Mouse (Mus musculus) kidney, embryonic 15.5 days (tissue): ENCODE measurements around the gene Renbp. TPM values are rescaled to one million over a fixed set of nuclear protein-coding genes. Genes with fewer than 3 reads are reported as not detected.
A peak's percentile ranks its signal among the peaks of the same experiment; 100 is the strongest.

Experiments
- ATAC-seq: fragments of 200-750 bp; cut with Nextera tagmentation; replicated peaks from 2 replicates; pipeline ENCODE4 v1.8.0; 2017; ENCODE audit warnings: moderate TSS enrichment; ENCODE audit not compliant: low FRiP score
- H3K27ac ChIP-seq: fragments of 300-500 bp; sonication (generic); 2 replicates; pipeline ENCODE4 v1.5.1; 2015; ENCODE audit warnings: mild to moderate bottlenecking, inconsistent platforms
- H3K27me3 ChIP-seq: fragments of 300-500 bp; sonication (generic); 2 replicates; pipeline ENCODE4 v1.6.1; 2015; ENCODE audit warnings: inconsistent platforms
- H3K36me3 ChIP-seq: fragments of 300-500 bp; sonication (generic); 2 replicates; pipeline ENCODE4 v1.6.1; 2015; ENCODE audit warnings: inconsistent platforms
- H3K4me1 ChIP-seq: fragments of 300-500 bp; sonication (generic); 2 replicates; pipeline ENCODE4 v1.6.1; 2015; ENCODE audit warnings: inconsistent platforms
- H3K4me2 ChIP-seq: fragments of 300-500 bp; sonication (generic); 2 replicates; pipeline ENCODE4 v1.6.1; 2015; ENCODE audit warnings: moderate library complexity, mild to moderate bottlenecking, inconsistent platforms
- H3K4me3 ChIP-seq: fragments of 300-500 bp; sonication (generic); replicated peaks from 2 replicates; pipeline ENCODE4 v1.5.1; 2015; ENCODE audit warnings: mild to moderate bottlenecking, inconsistent platforms
- H3K9ac ChIP-seq: fragments of 300-500 bp; sonication (generic); 2 replicates; pipeline ENCODE4 v1.6.1; 2015; ENCODE audit warnings: mild to moderate bottlenecking, inconsistent platforms
- H3K9me3 ChIP-seq: fragments of 300-500 bp; sonication (generic); replicated peaks from 2 replicates; pipeline ENCODE4 v1.6.1; 2016; ENCODE audit warnings: inconsistent platforms
- WGBS: fragments of 180-500 bp; shearing (Covaris S2); methylation state at CpG from one replicate; pipeline ENCODE4 v1.1.7; 2015; ENCODE audit warnings: mixed read lengths; 5-methylcytosine and 5-hydroxymethylcytosine counted together
- polyA plus RNA-seq: library from polyadenylated mRNA; unstranded; fragments of >200 nt; fragmentation: Nextera tagmentation; extraction: Ambion mirVana; gene quantifications from 2 replicates; pipeline ENCODE4 v1.2.1, GENCODE M21; 2015

Renbp gene
- polyA plus RNA-seq, 1 experiment from 2014 or later, result 54.5 TPM

DNA sequence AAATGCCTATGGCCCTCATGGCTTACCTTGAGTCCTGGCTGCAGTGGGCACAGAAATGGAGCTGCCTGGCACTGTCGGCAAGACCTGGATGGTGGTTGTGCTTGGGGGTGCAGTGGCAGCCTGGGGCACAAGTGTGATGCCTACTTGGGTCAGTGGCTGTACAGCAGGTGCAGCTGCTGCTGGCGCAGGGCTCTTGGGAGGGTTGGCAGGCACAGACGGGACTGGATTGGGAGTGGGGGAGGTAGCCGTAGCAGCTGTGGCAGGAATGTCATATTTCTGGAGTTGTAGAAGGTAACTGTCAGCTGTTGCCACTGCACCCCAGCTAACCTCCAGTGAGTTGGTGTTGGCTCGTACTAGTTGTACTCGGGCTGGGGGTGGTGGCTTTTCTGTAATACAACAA, 24.3 kb upstream of the Renbp start:
- peaks cover 95% of the 10 kb centered on the region for H3K36me3 ChIP-seq
- no peaks in the 10 kb centered on the region for H3K4me1 ChIP-seq
- no peak overlapping the region for H3K9ac ChIP-seq
- H3K4me2 ChIP-seq, result no peak overlapping the region
- H3K27ac ChIP-seq, result no peak overlapping the region
- H3K9me3 ChIP-seq, result no peaks in the 10 kb centered on the region
- H3K27me3 ChIP-seq, result no peaks in the 10 kb centered on the region
- no peak overlapping the region for H3K4me3 ChIP-seq
- no peak for ATAC-seq
- 93% methylated on average over 6 of the region's 6 CpGs for WGBS

DNA sequence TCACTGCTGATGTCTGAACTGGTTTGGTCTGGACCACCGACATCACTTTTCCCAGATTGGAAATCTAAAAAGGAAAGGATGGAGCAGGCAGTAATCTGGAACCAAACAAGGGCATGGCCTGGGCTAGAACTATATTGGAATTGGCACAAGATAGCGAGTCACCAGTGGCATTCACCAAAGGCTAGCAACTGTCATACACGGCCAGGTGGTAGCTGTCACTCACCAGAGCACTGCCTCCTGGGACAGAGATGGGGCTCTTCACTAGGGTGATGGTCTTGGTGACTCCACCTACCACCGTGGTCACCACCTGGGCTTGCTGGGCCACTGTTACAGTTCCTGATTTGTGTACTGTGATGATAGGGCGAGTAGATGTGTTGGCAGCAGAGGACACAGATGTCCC, 22.0 kb upstream of the Renbp start:
- Histone ChIP-seq H3K9me3 (no peaks in the 10 kb centered on the region), H3K9ac (no peak overlapping the region), H3K4me3 (no peak overlapping the region), H3K27me3 (no peaks in the 10 kb centered on the region), H3K4me1 (no peaks in the 10 kb centered on the region), H3K27ac (no peak overlapping the region), H3K4me2 (no peak overlapping the region), H3K36me3 (peaks cover 94% of the 10 kb centered on the region)
- no peak for ATAC-seq
- 87% methylated on average over 5 of the region's 5 CpGs for WGBS

- no peak overlapping the region for H3K4me3 ChIP-seq
- peaks cover 95% of the 10 kb centered on the region for H3K36me3 ChIP-seq
- no peak overlapping the region for H3K9ac ChIP-seq
- H3K4me1 ChIP-seq, result no peaks in the 10 kb centered on the region
- no peaks in the 10 kb centered on the region for H3K9me3 ChIP-seq
- 93% methylated on average over 10 of the region's 10 CpGs for WGBS
- H3K4me2 ChIP-seq, result no peak overlapping the region
- H3K27ac ChIP-seq, result no peak overlapping the region
- H3K27me3 ChIP-seq, result no peaks in the 10 kb centered on the region
- ATAC-seq, result no peak
Observed at GRCm38 (mm10) chrX:73949341-73949740, 18.7 kb upstream of the Renbp start.

- Histone ChIP-seq H3K4me3 (no peak overlapping the region), H3K27me3 (no peaks in the 10 kb centered on the region), H3K27ac (no peak overlapping the region), H3K4me1 (no peaks in the 10 kb centered on the region), H3K9ac (no peak overlapping the region), H3K4me2 (no peak overlapping the region), H3K36me3 (peaks cover 95% of the 10 kb centered on the region), H3K9me3 (no peaks in the 10 kb centered on the region)
- ATAC-seq, result peak; percentile 55; the same call in 1 of the 2 replicates
- 33% methylated on average over 4 of the region's 4 CpGs for WGBS
Observed at GRCm38 (mm10) chrX:73948647-73949046, 18.0 kb upstream of the Renbp start.

- no peak overlapping the region for H3K9ac ChIP-seq
- no peaks in the 10 kb centered on the region for H3K27me3 ChIP-seq
- H3K4me1 ChIP-seq, result no peaks in the 10 kb centered on the region
- H3K36me3 ChIP-seq, result peaks cover 95% of the 10 kb centered on the region
- WGBS, result 79% methylated on average over 6 of the region's 6 CpGs
- no peak overlapping the region for H3K4me2 ChIP-seq
- no peak overlapping the region for H3K4me3 ChIP-seq
- H3K9me3 ChIP-seq, result no peaks in the 10 kb centered on the region
- no peak for ATAC-seq
- no peak overlapping the region for H3K27ac ChIP-seq
Observed at GRCm38 (mm10) chrX:73946896-73947295, 16.2 kb upstream of the Renbp start.

DNA sequence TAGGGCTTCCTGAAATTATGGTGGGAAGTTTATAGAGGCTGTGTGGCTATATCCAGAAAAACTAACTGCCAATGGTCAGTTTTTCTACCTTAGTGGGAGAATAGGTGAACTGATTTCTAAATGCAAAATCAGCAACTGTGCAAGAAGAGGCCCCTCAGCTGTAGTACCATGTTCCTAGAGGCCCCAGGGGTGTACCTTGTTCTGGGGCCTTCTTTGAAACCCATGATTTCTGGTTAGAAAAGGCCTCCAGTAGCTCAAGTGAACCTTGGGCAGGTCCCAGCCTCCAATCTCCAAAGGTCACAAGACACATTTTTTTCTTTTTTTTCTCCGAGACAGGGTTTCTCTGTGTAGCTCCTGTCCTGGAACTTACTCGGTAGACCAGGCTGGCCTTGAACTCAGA, 11.6 kb upstream of the Renbp start:
- H3K27ac ChIP-seq, result no peak overlapping the region
- no peaks in the 10 kb centered on the region for H3K4me1 ChIP-seq
- no peak overlapping the region for H3K4me3 ChIP-seq
- H3K9me3 ChIP-seq, result no peaks in the 10 kb centered on the region
- no peak overlapping the region for H3K4me2 ChIP-seq
- 84% methylated on average over 2 of the region's 2 CpGs for whole genome bisulfite sequencing
- H3K9ac ChIP-seq, result no peak overlapping the region
- ATAC-seq, result no peak
- H3K27me3 ChIP-seq, result no peaks in the 10 kb centered on the region
- peaks cover 62% of the 10 kb centered on the region for H3K36me3 ChIP-seq

DNA sequence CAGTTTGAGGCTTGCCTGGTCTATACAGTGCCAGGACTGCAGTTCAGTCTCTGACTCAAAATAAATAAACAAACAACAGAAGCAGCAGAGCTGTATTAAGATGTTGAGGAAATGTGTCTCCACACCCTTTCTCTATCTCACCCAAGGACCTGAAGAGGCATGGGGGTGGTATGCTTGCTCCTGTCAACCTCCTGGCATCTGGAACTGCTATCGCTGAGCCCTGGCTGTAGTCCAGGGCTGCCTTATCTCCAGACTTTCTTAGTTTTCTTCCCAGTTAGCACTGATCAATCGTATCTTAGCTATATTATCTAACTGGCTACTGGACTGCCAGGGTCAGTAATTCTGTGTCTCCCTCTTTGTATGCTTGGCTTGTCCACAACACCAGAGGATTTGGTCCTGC, 11.2 kb upstream of the Renbp start:
- ATAC-seq, result no peak
- Histone ChIP-seq H3K9ac (no peak overlapping the region), H3K4me3 (no peak overlapping the region), H3K27me3 (no peaks in the 10 kb centered on the region), H3K4me2 (no peak overlapping the region), H3K27ac (no peak overlapping the region), H3K4me1 (no peaks in the 10 kb centered on the region), H3K36me3 (peaks cover 57% of the 10 kb centered on the region), H3K9me3 (no peaks in the 10 kb centered on the region)
- 81% methylated on average over 2 of the region's 2 CpGs for WGBS

- Histone ChIP-seq H3K27ac (no peak overlapping the region), H3K9ac (no peak overlapping the region), H3K4me3 (no peak overlapping the region), H3K4me2 (no peak overlapping the region), H3K9me3 (no peaks in the 10 kb centered on the region), H3K36me3 (no peaks in the 10 kb centered on the region), H3K4me1 (peaks cover 4% of the 10 kb centered on the region), H3K27me3 (peaks cover 4% of the 10 kb centered on the region; the same call in 1 of the 2 replicates)
- 75% methylated on average over 2 of the region's 2 CpGs for WGBS
- ATAC-seq, result no peak
Observed at GRCm38 (mm10) chrX:73931871-73932270, 1.2 kb upstream of the Renbp start.

DNA sequence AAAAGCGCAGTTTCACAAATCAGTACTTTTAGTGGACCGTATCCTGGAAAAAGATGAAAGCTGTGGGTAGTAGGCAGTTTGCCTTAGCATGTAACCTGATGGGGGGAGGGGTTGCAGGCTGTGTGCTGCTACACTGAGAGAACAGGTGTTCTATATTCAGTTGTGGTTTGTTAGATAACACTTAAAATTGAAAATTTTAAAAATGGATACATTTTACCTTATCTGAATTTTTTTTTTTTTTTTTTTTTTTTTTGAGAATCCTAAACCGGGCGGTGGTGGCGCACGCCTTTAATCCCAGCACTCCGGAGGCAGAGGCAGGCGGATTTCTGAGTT, 8.1 kb downstream of the Renbp start:
- Histone ChIP-seq H3K27ac (peak overlapping the region; percentile 88; the same call in 1 of the 2 replicates), H3K27me3 (no peaks in the 10 kb centered on the region), H3K36me3 (peaks cover 23% of the 10 kb centered on the region), H3K9ac (peak overlapping the region; percentile 48; the same call in 1 of the 2 replicates), H3K9me3 (no peaks in the 10 kb centered on the region), H3K4me3 (peak overlapping the region; percentile 63), H3K4me2 (peak overlapping the region; percentile 70), H3K4me1 (peaks cover 4% of the 10 kb centered on the region; the same call in 1 of the 2 replicates)
- no peak for ATAC-seq
- WGBS, result 76% methylated on average over 8 of the region's 8 CpGs

DNA sequence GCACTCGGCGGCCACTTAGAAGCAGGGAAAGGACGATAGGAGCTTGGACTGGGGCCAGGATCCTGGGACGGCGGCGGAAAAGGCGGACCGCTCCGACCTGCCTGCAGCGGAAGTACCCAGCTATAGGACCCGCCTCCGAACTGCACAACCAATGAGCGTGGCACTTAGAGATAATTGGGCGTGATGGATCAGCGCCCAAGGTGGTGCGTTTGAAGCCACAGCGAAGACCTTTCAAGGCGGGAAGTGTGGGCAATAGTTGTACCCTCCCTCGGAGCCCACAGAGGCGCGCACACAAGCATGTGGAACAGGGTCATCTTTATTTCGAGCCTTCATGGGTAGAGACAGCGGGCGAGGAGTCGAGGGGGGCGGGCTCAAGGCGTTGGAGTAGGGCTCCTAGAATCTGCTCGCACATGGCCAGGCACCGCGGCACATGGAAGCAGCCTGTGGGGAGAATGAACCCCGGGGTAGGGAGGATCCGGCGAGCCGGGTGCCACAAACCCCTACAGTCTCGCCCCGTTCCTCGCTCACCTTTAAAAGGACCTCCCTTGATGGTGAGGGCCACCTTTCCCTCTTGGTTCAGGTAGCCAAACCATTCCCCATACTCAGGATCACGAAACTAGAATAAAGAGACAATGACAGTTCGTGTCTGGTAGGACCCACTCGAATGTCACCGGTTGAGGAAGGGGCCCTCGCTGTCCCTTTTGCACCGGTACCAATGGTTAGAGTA, 8.7 kb downstream of the Renbp start, which contains the start of the genes Arhgap4 and Naa10:
TSS of gene Arhgap4 (minus strand) at position 48 of the 727 bp plus-strand sequence.
TSS of gene Naa10 (minus strand) at position 122 of the 727 bp plus-strand sequence.
- peak; percentile 97 for ATAC-seq

GRCm38 (mm10) chrX:73921285-73921822, 9.3 kb downstream of the Renbp start:
- H3K4me2 ChIP-seq, result peak overlapping the region; percentile 64
- no peaks in the 10 kb centered on the region for H3K27me3 ChIP-seq
- H3K9ac ChIP-seq, result peak overlapping the region; percentile 59
- no peaks in the 10 kb centered on the region for H3K9me3 ChIP-seq
- peaks cover 30% of the 10 kb centered on the region for H3K36me3 ChIP-seq
- peak; percentile 49 for ATAC-seq
- H3K27ac ChIP-seq, result peak overlapping the region; percentile 83
- peak overlapping the region; percentile 63 for H3K4me3 ChIP-seq
- 26% methylated on average over 34 of the region's 34 CpGs for WGBS
- H3K4me1 ChIP-seq, result peaks cover 4% of the 10 kb centered on the region; the same call in 1 of the 2 replicates

More for the DNA sequence above, 8.7 kb downstream of the Renbp start, which contains the start of the genes Arhgap4 and Naa10:
- H3K27me3 ChIP-seq, result no peaks in the 10 kb centered on the region
- H3K4me3 ChIP-seq, result peak within 1 kb of the TSS; percentile 63
- H3K27ac ChIP-seq, result peak within 1 kb of the TSS; percentile 88
- peak within 1 kb of the TSS; percentile 59 for H3K9ac ChIP-seq
- H3K36me3 ChIP-seq, result peaks cover 28% of the 10 kb centered on the region
- peaks cover 4% of the 10 kb centered on the region; the same call in 1 of the 2 replicates for H3K4me1 ChIP-seq
- WGBS, result 18% methylated on average over 43 of the region's 43 CpGs
- no peaks in the 10 kb centered on the region for H3K9me3 ChIP-seq
- H3K4me2 ChIP-seq, result peak within 1 kb of the TSS; percentile 70

DNA sequence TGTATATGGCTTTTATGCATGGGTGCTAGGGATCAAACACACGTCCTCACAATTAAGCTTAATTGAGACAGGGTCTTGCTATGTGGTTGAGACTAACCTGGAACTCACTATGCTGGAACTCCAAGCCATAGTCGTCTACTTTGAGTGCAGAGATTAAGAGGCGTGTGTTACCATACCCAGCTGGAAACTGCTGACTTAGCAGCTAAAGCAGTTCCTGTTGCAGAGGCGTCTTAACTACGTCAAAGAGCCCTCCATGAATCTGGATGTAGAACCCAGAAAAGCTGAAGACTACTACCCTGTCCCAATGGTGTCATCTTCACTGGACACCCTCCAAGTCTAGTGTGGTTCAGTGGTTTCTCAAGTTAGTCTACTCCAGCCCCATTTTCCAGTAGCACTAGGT, 12.0 kb downstream of the Renbp start:
- Histone ChIP-seq H3K4me3 (no peak overlapping the region), H3K4me2 (no peak overlapping the region), H3K9me3 (no peaks in the 10 kb centered on the region), H3K9ac (no peak overlapping the region), H3K36me3 (peaks cover 30% of the 10 kb centered on the region), H3K27me3 (no peaks in the 10 kb centered on the region), H3K4me1 (peaks cover 6% of the 10 kb centered on the region; the same call in 1 of the 2 replicates), H3K27ac (no peak overlapping the region)
- no peak for ATAC-seq
- WGBS, result 89% methylated on average over 5 of the region's 5 CpGs
